ENCODE assay signal across 8 mouse cellular contexts in the genomic region with DNA sequence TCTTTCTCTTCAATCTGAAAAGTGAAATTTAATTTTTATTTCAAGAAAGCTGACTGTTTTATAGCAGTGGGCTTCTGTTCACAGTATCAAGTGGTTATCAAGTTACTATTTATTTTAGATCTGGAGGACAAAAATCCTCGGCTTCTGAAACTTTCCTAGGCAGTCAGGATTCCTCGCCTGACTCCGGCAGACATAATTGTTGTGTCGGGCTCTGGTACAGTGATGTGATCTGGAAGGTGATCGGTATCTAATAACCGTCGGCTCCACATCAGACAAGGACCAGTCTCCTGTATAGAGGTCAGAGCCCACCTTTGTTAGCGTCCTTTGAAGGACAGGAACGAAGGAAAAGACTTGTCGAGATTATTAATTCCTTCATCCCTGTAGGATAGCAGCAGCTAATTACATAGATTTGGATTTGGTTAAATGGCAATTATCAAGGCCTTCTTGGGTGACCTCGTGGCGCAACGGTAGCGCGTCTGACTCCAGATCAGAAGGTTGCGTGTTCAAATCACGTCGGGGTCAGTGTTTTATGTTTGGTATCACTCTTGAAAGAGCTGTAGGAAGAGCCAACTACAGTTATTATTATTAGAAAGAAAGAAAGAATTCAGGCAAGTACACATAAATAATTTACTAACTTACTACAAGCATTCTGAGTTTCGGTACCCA. TPM values are rescaled to one million over a fixed set of nuclear protein-coding genes. Genes with fewer than 3 reads are reported as not detected.
DNase-seq lines count a peak whose midpoint lies in the region; ATAC-seq and TF ChIP-seq lines count a peak whose summit lies in the region.

No protein-coding gene starts in this region.

- ATAC-seq in kidney, postnatal 0 days (replicated peaks; ENCODE audit: low FRiP score, low read depth): no peak; the same call in 1 of the 2 replicates
- ATAC-seq in embryonic facial prominence, embryonic 14.5 days (ENCODE audit: low read depth): no peak
- no peak for ATAC-seq in intestine, embryonic 14.5 days (replicated peaks; ENCODE audit: low FRiP score, low TSS enrichment, low read depth)

- no peaks in the 10 kb centered on the region for H3K9me3 ChIP-seq in kidney, postnatal 0 days (replicated peaks; ENCODE audit: low read length)
- H3K9me3 ChIP-seq in embryonic facial prominence, embryonic 14.5 days (ENCODE audit: control insufficient read depth, low read length): no peaks in the 10 kb centered on the region
- no peaks in the 10 kb centered on the region for H3K9me3 ChIP-seq in intestine, embryonic 14.5 days (ENCODE audit: control insufficient read depth, low read length)

- TF ChIP-seq CTCF in kidney, postnatal 0 days (IDR thresholded peaks at IDR 0.05; ENCODE audit: low read depth): no peak

- H3K9ac ChIP-seq in kidney, postnatal 0 days (ENCODE audit: low read depth, low read length): no peak overlapping the region
- no peak overlapping the region for H3K9ac ChIP-seq in embryonic facial prominence, embryonic 14.5 days (ENCODE audit: low read depth, low read length)
- H3K9ac ChIP-seq in intestine, embryonic 14.5 days (ENCODE audit: low read length): no peak overlapping the region

- no peaks in the 10 kb centered on the region for H3K27me3 ChIP-seq in kidney, postnatal 0 days (ENCODE audit: insufficient read depth, low read length)
- no peaks in the 10 kb centered on the region for H3K27me3 ChIP-seq in embryonic facial prominence, embryonic 14.5 days (replicated peaks; ENCODE audit: control insufficient read depth, insufficient read depth, low read length)
- no peaks in the 10 kb centered on the region for H3K27me3 ChIP-seq in intestine, embryonic 14.5 days (replicated peaks; ENCODE audit: control insufficient read depth, insufficient read depth, low read length)

- 0 out of 2 replicates have a peak, but pooled peaks cover 4% of the 10 kb centered on the region for H3K4me1 ChIP-seq in kidney, postnatal 0 days (replicated peaks; ENCODE audit: insufficient read depth, low read length)
- H3K4me1 ChIP-seq in embryonic facial prominence, embryonic 14.5 days (ENCODE audit: control insufficient read depth, insufficient read depth, low read length): no peaks in the 10 kb centered on the region; the same call in 1 of the 2 replicates
- H3K4me1 ChIP-seq in intestine, embryonic 14.5 days (replicated peaks; ENCODE audit: control insufficient read depth, insufficient read depth, low read length): peaks cover 17% of the 10 kb centered on the region

- 10% methylated on average over 19 of the region's 19 CpGs for WGBS in kidney, postnatal 0 days
- WGBS in embryonic facial prominence, embryonic 14.5 days: 5% methylated on average over 19 of the region's 19 CpGs
- WGBS in intestine, embryonic 14.5 days: 10% methylated on average over 19 of the region's 19 CpGs

- peak overlapping the region; percentile 33 for H3K4me3 ChIP-seq in kidney, postnatal 0 days (replicated peaks; ENCODE audit: low read depth, low read length)
- peak overlapping the region; percentile 37 for H3K4me3 ChIP-seq in embryonic facial prominence, embryonic 14.5 days (ENCODE audit: low read depth, low read length)
- peak overlapping the region; percentile 28 for H3K4me3 ChIP-seq in intestine, embryonic 14.5 days (ENCODE audit: low read depth, low read length)

- DNase-seq in kidney, postnatal 0 days (ENCODE audit: low spot score): no peak
- no peak for DNase-seq in kidney, adult 8-10 months
- DNase-seq in MEL-GATA-1-ER (ENCODE audit: extremely low read depth, low read depth): peak; percentile 77
- peak; percentile 32 for DNase-seq in embryonic facial prominence, embryonic 14.5 days (ENCODE audit: low spot score)
- peak; percentile 77 for DNase-seq in intestine, embryonic 14.5 days (ENCODE audit: low spot score)
- peak; percentile 70 for DNase-seq in mesoderm, embryonic 11.5 days (ENCODE audit: low read depth, low spot score)
- DNase-seq in urinary bladder, adult 2 months (ENCODE audit: low spot score): no peak
- no peak for DNase-seq in natural killer cell, adult 2 months (ENCODE audit: low spot score in 2 of 2)

- peak overlapping the region; percentile 57 for H3K4me2 ChIP-seq in kidney, postnatal 0 days (ENCODE audit: low read length)
- H3K4me2 ChIP-seq in embryonic facial prominence, embryonic 14.5 days (ENCODE audit: low read depth, low read length): peak overlapping the region; percentile 57
- H3K4me2 ChIP-seq in intestine, embryonic 14.5 days (ENCODE audit: low read length): peak overlapping the region; percentile 50

- H3K27ac ChIP-seq in kidney, postnatal 0 days: no peak overlapping the region
- no peak overlapping the region for H3K27ac ChIP-seq in embryonic facial prominence, embryonic 14.5 days (replicated peaks; ENCODE audit: low read depth, low read length)
- no peak overlapping the region for H3K27ac ChIP-seq in intestine, embryonic 14.5 days (ENCODE audit: low read depth)

- H3K36me3 ChIP-seq in kidney, postnatal 0 days (ENCODE audit: insufficient read depth, low read length): no peaks in the 10 kb centered on the region
- H3K36me3 ChIP-seq in embryonic facial prominence, embryonic 14.5 days (ENCODE audit: control insufficient read depth, insufficient read depth, low read length): no peaks in the 10 kb centered on the region
- H3K36me3 ChIP-seq in intestine, embryonic 14.5 days (ENCODE audit: control insufficient read depth, insufficient read depth, low read length): no peaks in the 10 kb centered on the region

RNA-seq across cellular contexts. Expression of gene Btn2a2, which starts 9.1 kb away (rescaled TPM):
- 0.13 and 0.28 TPM in 2 replicates for polyA plus RNA-seq in kidney, postnatal 0 days (2015; fragmentation: Nextera tagmentation; extraction: Ambion mirVana)
- polyA plus RNA-seq in embryonic facial prominence, embryonic 14.5 days (2014; fragmentation: Nextera tagmentation; extraction: Ambion mirVana): 0.40 and 0.51 TPM in 2 replicates
- polyA plus RNA-seq in intestine, embryonic 14.5 days (2014; fragmentation: Nextera tagmentation; extraction: Ambion mirVana): 0.14 and 0.52 TPM in 2 replicates
- 0.04 TPM in 1 of 2 replicates, not detected in the other for polyA plus RNA-seq in urinary bladder, adult 2 months (2012; rRNA removed)

RNA-seq across cellular contexts. Expression of gene Btn1a1, which starts 32.1 kb away (rescaled TPM):
- 0.06 TPM in 1 of 2 replicates, not detected in the other for polyA plus RNA-seq in kidney, postnatal 0 days (2015; fragmentation: Nextera tagmentation; extraction: Ambion mirVana)
- polyA plus RNA-seq in embryonic facial prominence, embryonic 14.5 days (2014; fragmentation: Nextera tagmentation; extraction: Ambion mirVana): 0.18 TPM in 1 of 2 replicates, not detected in the other
- polyA plus RNA-seq in intestine, embryonic 14.5 days (2014; fragmentation: Nextera tagmentation; extraction: Ambion mirVana): 0.05 and 0.11 TPM in 2 replicates
- polyA plus RNA-seq in urinary bladder, adult 2 months (2012; rRNA removed): not detected in 2 replicates

RNA-seq across cellular contexts. Expression of gene Hist1h4h, which starts 33.1 kb away (rescaled TPM):
- 7.6 and 8.3 TPM in 2 replicates for polyA plus RNA-seq in kidney, postnatal 0 days (2015; fragmentation: Nextera tagmentation; extraction: Ambion mirVana)
- polyA plus RNA-seq in embryonic facial prominence, embryonic 14.5 days (2014; fragmentation: Nextera tagmentation; extraction: Ambion mirVana): 5.1 and 5.6 TPM in 2 replicates
- 6.5 and 6.9 TPM in 2 replicates for polyA plus RNA-seq in intestine, embryonic 14.5 days (2014; fragmentation: Nextera tagmentation; extraction: Ambion mirVana)
- 27.8 and 30.5 TPM in 2 replicates for polyA plus RNA-seq in urinary bladder, adult 2 months (2012; rRNA removed)

RNA-seq across cellular contexts. Expression of gene Hist1h2af, which starts 35.9 kb away (rescaled TPM):
- 3.3 and 4.9 TPM in 2 replicates for polyA plus RNA-seq in kidney, postnatal 0 days (2015; fragmentation: Nextera tagmentation; extraction: Ambion mirVana)
- 5.2 and 7.0 TPM in 2 replicates for polyA plus RNA-seq in embryonic facial prominence, embryonic 14.5 days (2014; fragmentation: Nextera tagmentation; extraction: Ambion mirVana)
- 12.1 and 15.7 TPM in 2 replicates for polyA plus RNA-seq in intestine, embryonic 14.5 days (2014; fragmentation: Nextera tagmentation; extraction: Ambion mirVana)
- 1.3 and 5.2 TPM in 2 replicates for polyA plus RNA-seq in urinary bladder, adult 2 months (2012; rRNA removed)

RNA-seq across cellular contexts. Expression of gene Hist1h3g, which starts 37.4 kb away (rescaled TPM):
- polyA plus RNA-seq in kidney, postnatal 0 days (2015; fragmentation: Nextera tagmentation; extraction: Ambion mirVana): 3.9 and 4.0 TPM in 2 replicates
- 3.7 and 4.1 TPM in 2 replicates for polyA plus RNA-seq in embryonic facial prominence, embryonic 14.5 days (2014; fragmentation: Nextera tagmentation; extraction: Ambion mirVana)
- 6.1 and 8.1 TPM in 2 replicates for polyA plus RNA-seq in intestine, embryonic 14.5 days (2014; fragmentation: Nextera tagmentation; extraction: Ambion mirVana)
- 0.40 and 0.90 TPM in 2 replicates for polyA plus RNA-seq in urinary bladder, adult 2 months (2012; rRNA removed)

Comparison
In these comparisons a context has a peak if more than half of its experiments do, and no peak if none do; other contexts are left out.
1. DNase-seq: peak in MEL-GATA-1-ER (single experiment), embryonic facial prominence, embryonic 14.5 days (single experiment), intestine, embryonic 14.5 days (single experiment) and mesoderm, embryonic 11.5 days (single experiment); none in kidney, postnatal 0 days (single experiment), kidney, adult 8-10 months (0 of 2), urinary bladder, adult 2 months (single experiment) and natural killer cell, adult 2 months (0 of 2).
2. Peak in every context shown above with its lines, with median percentiles within 50 percentile points of each other: H3K4me2 ChIP-seq and H3K4me3 ChIP-seq.